8 mouse cellular contexts compared by ENCODE assay signal in genomic region chr3:103130236-103130751, GRCm38 (mm10). TPM values are rescaled to one million over a fixed set of nuclear protein-coding genes. Genes with fewer than 3 reads are reported as not detected.
DNase-seq lines count a peak whose midpoint lies in the region; ATAC-seq lines count a peak whose summit lies in the region.
"Had no signal": no experiment of that assay in that cellular context is flagged by ENCODE, and none has a peak within 500 bp of the region (broad histone marks: within the 10 kb centered on the region; RNA-seq: fewer than 3 reads in every experiment).

No protein-coding gene starts in this region.

- 46% methylated on average over 6 of the region's 6 CpGs for WGBS in hindbrain, embryonic 16.5 days
- WGBS in limb, embryonic 12.5 days, result 39% methylated on average over 6 of the region's 6 CpGs
- WGBS in midbrain, embryonic 11.5 days, result 70% methylated on average over 6 of the region's 6 CpGs

- no peak overlapping the region; the same call in 1 of the 2 replicates for H3K4me2 ChIP-seq in hindbrain, embryonic 16.5 days (ENCODE audit: low read length)
- peak overlapping the region; percentile 15; the same call in 1 of the 2 replicates for H3K4me2 ChIP-seq in limb, embryonic 12.5 days
- H3K4me2 ChIP-seq in midbrain, embryonic 11.5 days, result no peak overlapping the region

- H3K9me3 ChIP-seq in hindbrain, embryonic 16.5 days (ENCODE audit: control insufficient read depth, low read length), result no peaks in the 10 kb centered on the region
- no peaks in the 10 kb centered on the region for H3K9me3 ChIP-seq in limb, embryonic 12.5 days
- no peaks in the 10 kb centered on the region for H3K9me3 ChIP-seq in midbrain, embryonic 11.5 days (ENCODE audit: control insufficient read depth, low read length)

- H3K27me3 ChIP-seq in hindbrain, embryonic 16.5 days (replicated peaks; ENCODE audit: control insufficient read depth, insufficient read depth, low read length), result no peaks in the 10 kb centered on the region
- H3K27me3 ChIP-seq in limb, embryonic 12.5 days, result no peaks in the 10 kb centered on the region
- no peaks in the 10 kb centered on the region for H3K27me3 ChIP-seq in midbrain, embryonic 11.5 days (ENCODE audit: control insufficient read depth, insufficient read depth, low read length)

- 0 out of 2 replicates have a peak overlapping the region, but pooled peaks have one; percentile 6 for H3K27ac ChIP-seq in hindbrain, embryonic 16.5 days (ENCODE audit: low read depth, low read length)
- peak overlapping the region; percentile 77 for H3K27ac ChIP-seq in limb, embryonic 12.5 days
- peak overlapping the region; percentile 9; the same call in 1 of the 2 replicates for H3K27ac ChIP-seq in midbrain, embryonic 11.5 days (ENCODE audit: low read depth, low read length)

- no peak overlapping the region for H3K9ac ChIP-seq in hindbrain, embryonic 16.5 days (ENCODE audit: low read depth, low read length)
- no peak overlapping the region; the same call in 1 of the 2 replicates for H3K9ac ChIP-seq in limb, embryonic 12.5 days (replicated peaks)
- H3K9ac ChIP-seq in midbrain, embryonic 11.5 days (ENCODE audit: low read length), result no peak overlapping the region

- ATAC-seq in erythroid progenitor cell, adult 5-6 weeks (replicated peaks; ENCODE audit: low FRiP score, poor library complexity, severe bottlenecking), result peak; percentile 79
- ATAC-seq in hindbrain, embryonic 16.5 days, result peak; percentile 81; the same call in 1 of the 2 replicates
- ATAC-seq in limb, embryonic 12.5 days (ENCODE audit: insufficient number of reproducible peaks, insufficient read depth, low FRiP score, low TSS enrichment, low read depth), result no peak
- no peak for ATAC-seq in midbrain, embryonic 11.5 days (ENCODE audit: low FRiP score)

- DNase-seq in CD4-positive helper T cell, adult 2 months (ENCODE audit: low read depth, low spot score), result peak; percentile 24
- DNase-seq in MEL-GATA-1-ER (ENCODE audit: extremely low read depth, low read depth), result peak; percentile 98
- no peak for DNase-seq in midbrain, embryonic 11.5 days (ENCODE audit: low spot score, missing footprints)
- peak; percentile 6 for DNase-seq in thymus, postnatal 25 days

- no peaks in the 10 kb centered on the region for H3K4me1 ChIP-seq in hindbrain, embryonic 16.5 days (ENCODE audit: control insufficient read depth, insufficient read depth, low read depth, low read length)
- H3K4me1 ChIP-seq in limb, embryonic 12.5 days (replicated peaks), result peaks cover 19% of the 10 kb centered on the region
- peaks cover 10% of the 10 kb centered on the region for H3K4me1 ChIP-seq in midbrain, embryonic 11.5 days (ENCODE audit: control insufficient read depth, insufficient read depth, low read length)

- H3K36me3 ChIP-seq in hindbrain, embryonic 16.5 days (ENCODE audit: control insufficient read depth, insufficient read depth, low read length), result no peaks in the 10 kb centered on the region
- no peaks in the 10 kb centered on the region for H3K36me3 ChIP-seq in limb, embryonic 12.5 days
- no peaks in the 10 kb centered on the region for H3K36me3 ChIP-seq in midbrain, embryonic 11.5 days (ENCODE audit: control insufficient read depth, insufficient read depth, low read length)

- H3K4me3 ChIP-seq in hindbrain, embryonic 16.5 days (ENCODE audit: low read length), result no peak overlapping the region
- H3K4me3 ChIP-seq in limb, embryonic 12.5 days (replicated peaks), result no peak overlapping the region
- H3K4me3 ChIP-seq in midbrain, embryonic 11.5 days (ENCODE audit: low read depth, low read length), result no peak overlapping the region

RNA-seq across cellular contexts. Expression of gene Dennd2c, which starts 27.9 kb away (rescaled TPM):
- 62.0 and 63.3 TPM in 2 replicates for total RNA-seq in erythroid progenitor cell, adult 5-6 weeks (2015; ENCODE audit: low replicate concordance)
- total RNA-seq in erythroid progenitor cell, adult 5-6 weeks (2017; ENCODE audit: low replicate concordance), result 52.8 and 55.1 TPM in 2 replicates
- 1.0 and 1.5 TPM in 2 replicates for polyA plus RNA-seq in hindbrain, embryonic 16.5 days (2015; fragmentation: Nextera tagmentation; extraction: Ambion mirVana)
- polyA plus RNA-seq in limb, embryonic 12.5 days (2016; fragmentation: Nextera tagmentation; extraction: Ambion mirVana), result 7.2 and 7.8 TPM in 2 replicates
- 1.4 and 2.4 TPM in 2 replicates for polyA plus RNA-seq in midbrain, embryonic 11.5 days (2014; fragmentation: Nextera tagmentation; extraction: Ambion mirVana)

RNA-seq across cellular contexts. Expression of gene Bcas2, which starts 41.2 kb away (rescaled TPM):
- total RNA-seq in erythroid progenitor cell, adult 5-6 weeks (2015; ENCODE audit: low replicate concordance), result 125 and 145 TPM in 2 replicates
- total RNA-seq in erythroid progenitor cell, adult 5-6 weeks (2017; ENCODE audit: low replicate concordance), result 108 and 197 TPM in 2 replicates
- polyA plus RNA-seq in hindbrain, embryonic 16.5 days (2015; fragmentation: Nextera tagmentation; extraction: Ambion mirVana), result 200 and 203 TPM in 2 replicates
- 249 and 261 TPM in 2 replicates for polyA plus RNA-seq in limb, embryonic 12.5 days (2016; fragmentation: Nextera tagmentation; extraction: Ambion mirVana)
- 250 and 276 TPM in 2 replicates for polyA plus RNA-seq in midbrain, embryonic 11.5 days (2014; fragmentation: Nextera tagmentation; extraction: Ambion mirVana)

RNA-seq across cellular contexts. Expression of gene Ampd1, which starts 56.5 kb away (rescaled TPM):
- not detected in 2 replicates for total RNA-seq in erythroid progenitor cell, adult 5-6 weeks (2015; ENCODE audit: low replicate concordance)
- not detected in 2 replicates for total RNA-seq in erythroid progenitor cell, adult 5-6 weeks (2017; ENCODE audit: low replicate concordance)
- 1.2 TPM in 1 of 2 replicates, not detected in the other for polyA plus RNA-seq in hindbrain, embryonic 16.5 days (2015; fragmentation: Nextera tagmentation; extraction: Ambion mirVana)
- polyA plus RNA-seq in limb, embryonic 12.5 days (2016; fragmentation: Nextera tagmentation; extraction: Ambion mirVana), result 0.20 and 0.35 TPM in 2 replicates
- 0.19 TPM in 1 of 2 replicates, not detected in the other for polyA plus RNA-seq in midbrain, embryonic 11.5 days (2014; fragmentation: Nextera tagmentation; extraction: Ambion mirVana)
- polyA plus RNA-seq: limb, embryonic 11.5 days had no signal

Comparison
In these comparisons a context has a peak if more than half of its experiments do, and no peak if none do; other contexts are left out.
1. ATAC-seq: peak in erythroid progenitor cell, adult 5-6 weeks (single experiment) and hindbrain, embryonic 16.5 days (single experiment); none in limb, embryonic 12.5 days (single experiment) and midbrain, embryonic 11.5 days (single experiment).
2. H3K27ac ChIP-seq: peak in every context shown above with its lines; median percentile 77 in limb, embryonic 12.5 days; 9 in midbrain, embryonic 11.5 days; 6 in hindbrain, embryonic 16.5 days.